Mouse (Mus musculus): ENCODE measurements around the gene Acss1.

DNA sequence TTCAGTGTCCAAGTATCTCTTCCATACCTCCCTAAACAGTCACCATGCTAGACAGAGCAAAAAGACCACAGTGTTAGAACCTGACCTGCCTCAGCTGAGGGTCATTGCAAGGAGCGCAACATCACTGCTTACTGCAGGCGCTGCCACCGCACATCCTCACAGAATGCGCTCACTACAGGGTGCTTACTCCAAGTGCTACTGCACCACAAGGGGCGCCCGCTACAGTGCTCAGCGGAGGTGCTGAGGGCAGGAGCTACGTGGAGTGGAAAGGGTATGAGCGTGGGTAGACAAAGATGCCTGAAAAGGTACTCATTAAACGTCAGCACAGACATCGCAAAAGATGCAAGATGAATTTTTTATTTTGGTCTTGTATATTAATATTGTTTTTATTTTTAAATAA lies 79.2 kb downstream of the Acss1 start:
- TF ChIP-seq POLR2A (IDR thresholded peaks at IDR 0.05; ENCODE audit: borderline replicate concordance, extremely low read depth, insufficient read depth, insufficient read length, poor library complexity, severe bottlenecking) (no peak), CTCF (IDR thresholded peaks at IDR 0.05; ENCODE audit: borderline replicate concordance, extremely low read depth, insufficient read depth, insufficient read length) (no peak)
